Mouse (Mus musculus) megakaryocyte-erythroid progenitor cell, adult 5-6 weeks (primary cell): ENCODE results near the gene Syt6. TPM values are rescaled to one million over a fixed set of nuclear protein-coding genes. Genes with fewer than 3 reads are reported as not detected.
A peak's percentile ranks its signal among the peaks of the same experiment; 100 is the strongest.
"Not testable (repeated sequence)": the region's sequence is repeated elsewhere in the genome, so short reads cannot be mapped to it uniquely, and the experiment has no call there.

Source experiments
- ATAC-seq: replicated peaks from 2 replicates; pipeline ENCODE4 v1.8.0; 2016; ENCODE audit warnings: mild to moderate bottlenecking, inconsistent platforms; ENCODE audit not compliant: severe bottlenecking, poor library complexity, low FRiP score, low TSS enrichment
- total RNA-seq, 2 experiments: library from RNA; stranded (forward) in 1 of 2; stranded (reverse) in 1 of 2; fragments of 200-1000, 215-1000 nt in 1 of 2; fragments of >200 nt in 1 of 2; fragmentation: Nextera tagmentation in 1 of 2; gene quantifications; 2 replicates each; pipeline ENCODE4 v1.2.3; 2014 to 2017

Syt6 gene
- total RNA-seq, 2 experiments from 2014 or later = not detected

DNA sequence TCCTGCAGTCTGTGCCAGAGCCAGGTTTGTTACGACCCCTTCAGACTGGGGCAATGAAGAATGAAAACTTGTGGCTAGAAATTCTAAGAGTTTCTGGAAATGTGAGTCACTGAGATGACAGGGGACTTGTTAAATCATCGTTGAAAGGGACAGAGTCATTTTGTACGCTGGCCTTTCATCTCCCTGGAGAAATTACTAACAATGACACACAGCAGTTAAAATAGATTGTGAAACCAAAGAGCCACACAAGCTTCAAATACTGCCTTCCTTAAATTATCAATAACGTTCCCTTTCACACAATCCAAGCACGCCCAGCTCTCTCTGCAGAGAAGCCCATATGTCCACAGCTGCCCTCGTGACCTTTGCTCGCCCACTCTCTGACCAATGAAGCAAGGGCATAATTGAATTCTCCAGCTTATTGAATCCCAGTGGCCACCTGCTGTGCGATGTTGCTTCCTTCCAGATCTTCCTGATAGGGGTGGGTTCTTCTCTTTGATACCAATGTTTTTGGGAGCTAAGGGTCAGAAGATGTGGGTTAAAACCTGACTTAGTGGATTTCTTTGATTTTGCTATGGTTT lies 65.3 kb downstream of the Syt6 start:
- no peak for ATAC-seq

DNA sequence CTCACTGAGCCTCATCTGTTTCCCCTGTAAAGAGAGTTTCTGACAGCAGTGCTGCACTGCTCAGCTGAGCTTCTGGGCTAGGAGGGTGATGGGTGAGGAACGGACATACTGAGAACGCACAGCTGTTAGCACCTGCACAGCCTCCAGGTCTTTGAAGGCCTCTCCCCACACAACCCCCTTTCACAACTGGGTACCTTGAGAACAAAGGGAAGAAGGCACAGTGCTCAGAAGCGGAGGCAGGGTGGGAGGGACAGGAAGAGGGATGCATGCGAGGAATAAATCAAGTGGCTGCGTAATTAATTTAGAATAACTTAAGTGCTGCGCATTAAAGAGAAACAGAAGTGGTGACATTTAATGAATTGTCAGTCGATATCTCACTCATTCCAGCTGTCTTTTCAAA lies 66.3 kb downstream of the Syt6 start:
- no peak for ATAC-seq

DNA sequence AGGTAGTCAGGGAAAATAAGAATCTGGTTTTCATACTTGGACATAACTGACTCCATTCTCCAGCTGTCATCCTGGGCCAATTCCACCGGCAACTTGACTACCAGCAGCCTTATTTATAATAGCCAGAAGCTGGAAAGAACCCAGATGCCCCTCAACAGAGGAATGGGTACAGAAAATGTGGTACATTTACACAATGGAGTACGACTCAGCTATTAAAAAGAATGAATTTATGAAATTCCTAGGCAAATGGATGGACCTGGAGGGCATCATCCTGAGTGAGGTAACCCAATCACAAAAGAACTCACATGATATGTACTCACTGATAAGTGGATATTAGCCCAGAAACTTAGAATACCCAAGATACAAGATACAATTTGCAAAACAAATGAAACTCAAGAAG lies 70.9 kb downstream of the Syt6 start, which contains the start of gene Atg4a-ps:
Gene Atg4a-ps, minus strand, starts transcription at position 101 of the 400 bp plus-strand sequence.
- ATAC-seq = not testable (repeated sequence)

DNA sequence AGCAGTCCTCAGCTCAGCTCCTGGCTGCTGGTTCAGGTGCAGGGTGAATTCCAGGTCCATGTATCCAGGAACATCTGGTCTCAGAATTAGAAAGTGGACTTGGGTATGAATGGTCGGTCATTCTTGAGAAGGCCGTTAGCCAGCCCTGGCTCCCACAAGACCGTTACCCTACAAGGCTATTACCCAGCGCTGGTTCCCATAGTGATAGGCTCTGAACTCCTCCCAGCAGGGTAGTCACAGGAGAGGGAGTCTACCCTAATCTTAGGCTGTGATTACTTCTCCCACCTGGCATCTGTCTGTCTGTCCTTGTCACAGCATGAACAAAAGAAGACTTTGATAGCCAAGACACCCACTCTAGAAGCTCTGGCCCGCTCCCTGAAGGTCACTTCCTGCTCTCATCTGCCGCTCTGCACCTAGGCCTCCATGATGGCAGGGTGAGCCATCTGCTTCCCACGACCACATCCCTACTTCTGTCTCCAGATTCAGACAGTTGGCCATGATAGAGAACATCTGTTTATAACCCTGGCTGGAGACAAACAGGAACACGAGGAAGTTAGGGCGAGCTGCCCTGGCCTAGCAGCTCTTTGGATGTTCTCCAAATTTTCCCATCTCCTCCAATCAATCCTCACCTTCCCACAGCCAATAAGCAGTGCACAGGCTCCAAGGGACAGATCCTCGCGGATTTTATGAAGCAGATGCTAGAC lies 72.3 kb downstream of the Syt6 start:
- ATAC-seq = no peak

DNA sequence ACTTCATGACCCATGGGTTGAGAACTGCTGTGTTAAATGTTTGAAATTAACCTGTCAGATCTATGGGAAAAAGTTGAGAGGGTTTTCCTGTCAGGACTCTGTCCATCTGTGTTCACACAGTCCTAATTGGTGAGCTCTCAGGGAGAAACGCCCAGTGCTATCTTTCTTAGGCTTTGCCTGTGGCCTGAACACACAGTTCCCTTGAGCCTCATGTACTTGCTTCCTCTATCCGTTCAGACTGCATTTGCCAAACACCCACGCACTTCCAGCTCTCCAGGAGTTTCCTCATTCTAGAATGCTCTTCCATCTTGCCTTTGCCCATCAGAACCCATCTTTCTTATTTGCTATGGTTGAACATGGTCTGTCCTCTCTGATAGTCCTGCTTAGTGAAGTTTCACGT lies 73.5 kb downstream of the Syt6 start:
- no peak for ATAC-seq

DNA sequence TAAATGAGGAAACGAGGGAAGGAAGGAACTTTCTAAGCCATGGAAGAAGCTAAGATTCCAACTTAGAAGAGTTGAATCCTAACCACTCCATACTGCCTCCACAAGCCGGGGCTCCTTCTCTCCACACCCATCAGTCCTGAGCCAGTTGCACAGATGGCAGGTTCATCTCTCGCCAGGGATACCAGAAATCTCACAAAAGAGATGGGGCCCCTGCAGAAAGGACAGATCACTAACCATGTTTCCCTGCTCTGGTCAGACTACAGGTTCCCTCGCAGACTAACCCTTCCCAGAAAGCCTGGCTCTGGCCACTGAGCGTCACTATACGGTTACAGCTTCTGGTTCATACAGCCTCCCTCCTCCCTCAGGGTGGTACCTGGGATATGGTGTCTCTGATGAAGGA lies 74.7 kb downstream of the Syt6 start:
- ATAC-seq = no peak

DNA sequence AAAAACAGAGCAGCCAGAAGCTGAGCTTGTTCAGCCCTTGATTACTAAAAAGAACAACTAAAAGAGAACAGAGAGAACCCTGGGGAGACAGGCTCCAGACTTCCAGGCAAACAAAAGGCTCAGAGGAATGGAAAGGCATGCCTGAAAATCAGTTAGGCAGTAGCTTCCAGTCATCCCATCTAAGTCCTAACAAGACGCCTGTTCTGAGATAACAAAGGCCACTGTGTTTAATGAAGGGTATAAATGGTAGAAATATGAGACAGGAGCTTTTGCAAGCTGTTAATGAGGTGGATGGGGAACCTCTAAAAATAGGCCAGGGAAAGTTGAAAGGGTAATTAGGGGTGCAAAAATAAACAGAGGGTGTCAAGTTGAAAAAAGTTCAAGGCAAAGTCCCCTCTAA lies 75.4 kb downstream of the Syt6 start:
- ATAC-seq = no peak

DNA sequence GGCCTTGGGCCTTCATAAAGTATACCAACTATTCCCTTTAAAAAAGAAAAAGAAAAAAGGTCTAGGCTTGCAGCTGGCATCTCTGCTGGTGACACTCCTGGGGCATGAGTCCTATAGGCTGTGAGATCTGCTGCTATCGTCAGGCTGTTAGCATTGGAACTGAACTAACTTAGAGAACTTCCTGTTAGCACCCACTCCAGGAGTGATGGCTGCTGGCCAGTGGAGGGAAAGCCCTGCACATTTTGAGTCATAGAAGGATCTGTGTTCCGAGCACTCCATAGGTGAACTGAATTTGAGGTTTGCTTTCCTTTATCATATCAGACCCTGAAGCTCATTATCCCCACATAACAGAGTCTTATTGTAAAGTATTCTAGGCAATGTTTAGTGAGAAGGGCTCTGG lies 85.0 kb downstream of the Syt6 start:
- ATAC-seq = no peak

DNA sequence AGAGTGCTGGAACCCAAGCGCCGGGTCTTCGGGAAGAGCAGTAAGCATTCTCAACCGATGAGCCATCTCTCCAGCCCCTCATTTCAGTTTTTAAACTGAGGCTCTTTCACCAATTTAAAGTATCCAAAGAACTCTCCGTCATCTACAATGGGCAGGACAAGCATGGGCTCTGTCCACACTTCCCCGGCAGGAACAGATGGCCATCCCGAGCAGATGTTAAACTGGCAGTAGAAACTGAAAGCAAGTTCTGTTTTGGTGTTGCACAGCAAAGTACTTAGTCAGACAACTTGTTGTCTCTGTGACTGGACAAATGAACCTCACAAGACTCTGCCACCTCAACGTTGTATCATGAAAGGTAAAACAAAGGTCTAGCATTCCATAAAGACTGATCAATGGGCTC lies 86.7 kb downstream of the Syt6 start:
- no peak for ATAC-seq

DNA sequence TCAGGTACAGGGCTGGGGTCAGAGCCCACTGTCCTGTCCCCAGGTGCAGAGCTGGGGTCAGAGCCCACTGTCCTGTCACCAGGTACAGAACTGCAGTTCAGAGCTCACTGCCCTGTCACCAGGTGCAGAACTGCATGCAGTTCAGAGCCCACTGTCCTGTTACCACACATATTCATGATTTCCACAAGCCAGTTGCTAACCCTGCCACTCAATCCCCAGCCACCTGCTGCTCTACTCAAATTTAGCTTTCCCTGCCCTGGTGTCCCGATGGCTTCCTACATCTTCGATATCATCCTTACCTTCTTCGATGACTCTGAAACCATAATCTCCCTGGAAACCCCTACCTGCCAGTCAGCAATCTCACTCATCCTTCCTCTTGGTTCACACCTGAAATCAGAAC lies 88.4 kb downstream of the Syt6 start:
- no peak for ATAC-seq

DNA sequence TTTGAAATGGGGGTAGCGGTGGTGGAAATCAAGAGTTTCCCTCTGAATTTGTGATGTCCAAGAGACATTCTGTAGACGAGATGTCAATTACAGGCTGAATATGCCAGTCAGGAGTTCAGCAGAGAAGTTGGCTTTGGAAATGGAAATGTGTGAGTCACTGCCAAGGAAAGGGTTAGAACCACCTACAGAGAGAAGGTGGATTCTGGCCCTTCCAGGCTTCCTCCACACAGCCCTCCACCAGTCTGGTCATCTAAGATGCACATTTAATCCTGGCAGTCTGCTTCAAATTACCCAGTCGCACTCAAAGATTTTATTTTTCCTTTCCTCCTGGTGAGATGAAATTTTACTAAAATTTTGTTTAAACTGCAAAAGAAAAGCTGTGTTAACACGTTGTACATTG lies 97.1 kb downstream of the Syt6 start:
- ATAC-seq = no peak

DNA sequence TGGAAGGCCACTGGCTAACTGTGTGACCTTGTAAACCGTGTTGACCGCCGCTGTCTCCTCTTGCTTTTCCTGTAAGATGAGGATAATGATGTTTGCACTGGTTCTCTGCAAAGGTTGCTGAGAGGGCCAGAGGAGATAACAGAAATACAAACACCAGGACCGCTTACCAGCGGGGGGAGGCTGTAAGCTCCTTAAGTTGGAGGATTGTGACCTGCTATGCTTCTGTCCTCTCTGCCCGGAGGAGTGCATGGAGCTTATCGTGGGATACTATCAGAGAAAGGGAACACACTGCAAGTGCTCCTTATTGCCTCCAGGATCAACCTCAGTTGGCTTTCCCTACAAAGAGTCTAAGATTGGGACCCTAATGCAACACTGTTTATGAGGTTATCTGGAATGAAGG lies 97.7 kb downstream of the Syt6 start:
- ATAC-seq = no peak

DNA sequence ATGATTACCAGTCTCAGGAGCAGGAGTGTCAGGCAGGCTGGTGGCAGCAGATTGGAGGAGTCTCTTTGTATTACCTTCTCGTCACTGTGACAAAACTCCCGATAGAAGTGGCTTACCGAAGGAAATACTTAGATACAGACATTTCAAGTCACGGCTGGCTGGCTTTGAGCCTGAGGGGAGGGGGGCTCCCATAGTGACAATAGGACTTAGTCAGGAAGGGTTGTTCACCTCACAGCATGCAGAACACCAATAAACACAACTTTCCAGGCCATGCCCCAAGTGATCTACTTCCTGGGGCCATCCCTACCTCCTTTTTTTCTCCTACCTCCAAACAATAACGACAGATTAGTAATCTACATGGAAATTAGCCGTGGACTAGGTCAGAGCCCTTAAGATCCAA lies 103.8 kb downstream of the Syt6 start:
- no peak for ATAC-seq

DNA sequence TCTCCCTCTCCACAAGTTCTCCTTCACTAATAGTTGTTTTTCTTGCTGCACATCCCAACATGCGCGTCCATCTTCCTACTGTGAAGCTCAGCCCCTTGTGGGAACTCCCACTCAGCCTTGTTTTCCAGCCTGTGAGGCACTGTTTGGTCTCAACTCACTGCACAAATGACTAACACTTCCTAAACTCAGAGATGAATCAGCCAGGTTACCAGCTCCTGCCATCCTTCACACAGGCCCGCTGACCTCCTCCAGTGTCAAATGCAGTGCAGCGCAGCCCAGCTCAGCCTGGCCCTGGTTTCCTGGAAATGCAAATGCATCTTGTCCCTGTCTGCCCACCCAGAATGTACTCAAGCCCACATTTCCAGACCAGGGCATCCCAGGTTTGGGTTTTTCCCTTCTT lies 107.4 kb downstream of the Syt6 start:
- ATAC-seq = no peak

DNA sequence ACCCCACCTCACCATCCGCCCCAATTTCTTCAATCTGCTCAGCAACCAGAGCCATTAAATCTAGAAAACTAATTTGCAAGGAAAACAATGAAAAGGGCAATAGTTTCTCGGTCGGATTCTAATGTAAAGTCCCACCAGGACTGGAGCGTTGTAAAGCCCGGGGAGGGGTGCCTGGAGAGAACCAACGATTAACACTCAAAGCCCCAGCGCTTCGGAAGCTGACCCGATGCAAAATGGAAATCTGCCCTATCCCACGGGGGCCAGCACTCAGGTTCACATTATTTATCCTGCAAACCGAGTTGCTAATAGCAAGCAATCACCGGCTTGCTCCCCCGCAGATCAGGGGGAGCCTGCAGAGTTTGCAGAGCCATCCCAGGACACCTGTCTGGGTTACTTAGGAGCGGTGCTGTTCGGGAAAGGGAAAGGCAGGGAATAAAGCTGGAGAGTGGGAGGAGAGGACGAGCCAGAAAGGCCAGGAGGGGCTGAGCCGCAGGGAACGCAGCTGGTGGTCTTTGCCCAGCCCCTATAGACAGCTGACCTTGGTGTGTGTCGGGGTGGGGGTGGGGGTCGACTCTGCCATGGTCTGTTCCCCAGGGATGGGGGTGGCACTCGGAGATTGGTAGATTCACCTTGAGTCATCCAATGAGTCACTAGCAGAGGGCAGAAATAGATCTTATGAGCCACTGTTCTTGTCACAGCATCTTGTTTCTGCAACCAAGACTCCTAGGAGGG lies 108.4 kb downstream of the Syt6 start:
- no peak for ATAC-seq

DNA sequence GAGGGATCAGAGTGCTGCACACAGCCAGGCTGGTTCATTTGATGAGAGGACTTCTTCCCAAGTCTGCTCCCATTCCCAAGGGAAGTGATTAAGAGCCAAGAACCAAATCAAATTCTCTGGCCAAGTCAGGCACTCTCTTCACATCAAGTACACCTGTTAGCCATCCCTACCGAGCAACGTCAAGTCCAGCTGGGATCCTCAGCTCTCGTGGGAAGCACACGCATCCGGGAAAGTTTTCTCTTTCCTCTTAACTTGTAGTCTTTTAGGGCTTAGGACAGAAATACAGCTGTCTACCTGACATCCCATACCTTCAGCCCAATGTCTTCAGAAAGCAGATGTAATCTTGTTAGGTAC lies 108.9 kb downstream of the Syt6 start:
- no peak for ATAC-seq

DNA sequence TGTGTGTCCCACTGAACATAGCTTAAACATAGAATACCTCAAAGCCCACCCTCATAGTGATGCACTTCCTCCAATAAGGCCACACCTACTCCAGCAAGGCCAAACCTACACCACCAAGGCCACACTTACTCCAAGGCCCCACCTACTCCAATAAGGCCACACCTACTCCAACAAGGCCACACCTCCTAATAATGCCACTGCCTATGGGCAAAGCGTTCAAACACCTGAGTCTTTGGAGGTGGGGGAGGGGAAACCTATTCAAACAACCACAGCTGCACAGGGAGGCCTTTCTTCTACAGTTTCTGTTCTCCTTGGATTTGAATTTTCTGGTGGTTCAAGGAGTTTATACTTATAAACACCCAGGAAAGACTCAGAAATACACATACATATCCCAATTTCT lies 114.0 kb downstream of the Syt6 start:
- no peak for ATAC-seq

DNA sequence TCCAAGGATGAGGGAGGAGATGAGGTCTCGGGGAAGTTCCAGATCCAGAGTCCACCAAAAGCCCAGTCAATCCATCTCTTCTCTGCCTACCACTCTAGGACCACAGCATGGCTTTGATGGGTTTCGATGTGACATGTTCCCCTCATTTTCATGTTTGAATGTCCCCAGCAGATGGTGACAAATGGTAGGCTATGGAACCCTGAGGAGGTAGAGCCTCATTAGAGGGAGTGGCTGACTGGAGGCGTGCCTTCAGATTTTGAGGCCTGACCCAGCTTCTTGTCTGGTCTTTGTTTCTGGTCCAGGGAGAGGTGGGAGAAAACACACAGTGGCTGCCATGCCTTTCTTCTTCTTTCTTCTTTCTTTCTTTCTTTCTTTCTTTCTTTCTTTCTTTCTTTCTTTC lies 115.5 kb downstream of the Syt6 start:
- peak; percentile 71; the same call in 1 of the 2 replicates for ATAC-seq
